Mouse (Mus musculus) forebrain, postnatal 0 days (tissue): ENCODE measurements around the gene Olfr837. TPM values are rescaled to one million over a fixed set of nuclear protein-coding genes. Genes with fewer than 3 reads are reported as not detected.
"Not testable (repeated sequence)": the region's sequence is repeated elsewhere in the genome, so short reads cannot be mapped to it uniquely, and the experiment has no call there.

ENCODE experiments used
- ATAC-seq: fragments of 200-750 bp; cut with Nextera tagmentation; 2 replicates; pipeline ENCODE4 v1.8.0; 2017; ENCODE audit warnings: mild to moderate bottlenecking, moderate library complexity
- DNase-seq: peaks from one replicate; pipeline ENCODE4 v3.0.0-alpha.2; 2015
- H3K27ac ChIP-seq: fragments of 300-500 bp; sonication (generic); 2 replicates; pipeline ENCODE4 v1.5.1; 2014; ENCODE audit warnings: low read depth, mild to moderate bottlenecking, antibody characterized with exemption, low read length, moderate library complexity, mixed read lengths
- H3K27me3 ChIP-seq: fragments of 300-500 bp; sonication (generic); 2 replicates; pipeline ENCODE4 v1.6.1; 2014; ENCODE audit warnings: mild to moderate bottlenecking, low read length, mixed read lengths; ENCODE audit not compliant: insufficient read depth
- H3K36me3 ChIP-seq: fragments of 300-500 bp; sonication (generic); 2 replicates; pipeline ENCODE4 v1.6.1; 2014; ENCODE audit warnings: mild to moderate bottlenecking, moderate library complexity; ENCODE audit not compliant: insufficient read depth
- H3K4me1 ChIP-seq: fragments of 300-500 bp; sonication (generic); 2 replicates; pipeline ENCODE4 v1.6.1; 2014; ENCODE audit warnings: antibody characterized with exemption; ENCODE audit not compliant: insufficient read depth
- H3K4me2 ChIP-seq: fragments of 300-500 bp; sonication (generic); 2 replicates; pipeline ENCODE4 v1.6.1; 2014; ENCODE audit warnings: low read depth, mild to moderate bottlenecking, moderate library complexity
- H3K4me3 ChIP-seq: fragments of 300-500 bp; sonication (generic); 2 replicates; pipeline ENCODE4 v1.5.1; 2014; ENCODE audit warnings: low read depth, low read length, mixed read lengths
- H3K9ac ChIP-seq: fragments of 300-500 bp; sonication (generic); 2 replicates; pipeline ENCODE4 v1.6.1; 2014; ENCODE audit warnings: mild to moderate bottlenecking
- H3K9me3 ChIP-seq: fragments of 300-500 bp; sonication (generic); 2 replicates; pipeline ENCODE4 v1.6.1; 2016; ENCODE audit warnings: low read length
- CTCF ChIP-seq: sonication (generic); IDR thresholded peaks from 2 replicates; pipeline ENCODE4 v1.5.1; 2016; ENCODE audit warnings: antibody characterized with exemption, control low read depth, low read depth
- WGBS: fragments of 180-500 bp; shearing (Covaris S2); extraction: QIAGEN DNeasy Blood & Tissue Kit; methylation state at CpG from one replicate; pipeline ENCODE4 v1.1.7; 2014; 5-methylcytosine and 5-hydroxymethylcytosine counted together
- polyA plus RNA-seq: library from polyadenylated mRNA; unstranded; fragments of >200 nt; fragmentation: Nextera tagmentation; extraction: Ambion mirVana; gene quantifications from 2 replicates; pipeline ENCODE4 v1.2.1, GENCODE M21; 2015
- total RNA-seq: library from RNA; depleted of rRNA; stranded (reverse); fragments of >200 nt; gene quantifications from 2 replicates; pipeline ENCODE4 v1.2.3, GENCODE M21; 2014; rRNA removed

Olfr837 gene
- not detected in 2 replicates for total RNA-seq
- not detected in 2 replicates for polyA plus RNA-seq

- TF ChIP-seq CTCF = no peak
- no peak for DNase-seq
- Histone ChIP-seq H3K9me3 (no peaks in the 10 kb centered on the region), H3K4me2 (no peak within 1 kb of the TSS), H3K4me1 (no peaks in the 10 kb centered on the region), H3K27ac (no peak within 1 kb of the TSS), H3K4me3 (no peak within 1 kb of the TSS), H3K9ac (no peak within 1 kb of the TSS), H3K27me3 (no peaks in the 10 kb centered on the region), H3K36me3 (no peaks in the 10 kb centered on the region)
- 81% methylated on average over 1 of the region's 1 CpGs for WGBS
- no peak for ATAC-seq
Measured at GRCm38 (mm10) chr9:19136017-19136416, at the start of gene Olfr837. Gene Olfr837, plus strand, starts transcription at chr9:19136317.

- DNase-seq, H3K4me1 ChIP-seq, H3K27ac ChIP-seq, H3K4me2 ChIP-seq, H3K27me3 ChIP-seq, ATAC-seq, H3K36me3 ChIP-seq, H3K9ac ChIP-seq, H3K4me3 ChIP-seq: not testable (repeated sequence)
- H3K9me3 ChIP-seq = peaks cover 16% of the 10 kb centered on the region; the same call in 1 of the 2 replicates
- WGBS = 67% methylated on average over 6 of the region's 6 CpGs
Measured at GRCm38 (mm10) chr9:19092889-19093753, 43.0 kb upstream of the Olfr837 start.

GRCm38 (mm10) chr9:19097286-19097685, 38.8 kb upstream of the Olfr837 start:
- no peaks in the 10 kb centered on the region for H3K4me1 ChIP-seq
- DNase-seq (no peak), ATAC-seq (no peak)
- 0 out of 2 replicates have a peak, but pooled peaks cover 4% of the 10 kb centered on the region for H3K9me3 ChIP-seq
- no peak overlapping the region for H3K9ac ChIP-seq
- no peak overlapping the region for H3K27ac ChIP-seq
- TF ChIP-seq CTCF = no peak
- no peaks in the 10 kb centered on the region for H3K27me3 ChIP-seq
- no peak overlapping the region for H3K4me2 ChIP-seq
- no peak overlapping the region for H3K4me3 ChIP-seq
- 88% methylated on average over 4 of the region's 4 CpGs for WGBS
- H3K36me3 ChIP-seq = no peaks in the 10 kb centered on the region

GRCm38 (mm10) chr9:19120082-19120481, 16.0 kb upstream of the Olfr837 start, which contains the start of gene Olfr836:
Gene Olfr836, plus strand, starts transcription at chr9:19120382.
- Histone ChIP-seq H3K27me3 (no peaks in the 10 kb centered on the region), H3K9ac (no peak within 1 kb of the TSS), H3K36me3 (no peaks in the 10 kb centered on the region), H3K4me2 (no peak within 1 kb of the TSS), H3K4me1 (no peaks in the 10 kb centered on the region), H3K27ac (no peak within 1 kb of the TSS), H3K4me3 (no peak within 1 kb of the TSS), H3K9me3 (no peaks in the 10 kb centered on the region)
- no peak for TF ChIP-seq CTCF
- no peak for DNase-seq
- ATAC-seq = no peak

GRCm38 (mm10) chr9:19177212-19177611, 41.1 kb downstream of the Olfr837 start, which contains the start of gene Olfr839-ps1:
Gene Olfr839-ps1, minus strand, starts transcription at chr9:19177312.
- Histone ChIP-seq H3K36me3 (no peaks in the 10 kb centered on the region), H3K4me2 (no peak within 1 kb of the TSS), H3K4me3 (no peak within 1 kb of the TSS), H3K27me3 (no peaks in the 10 kb centered on the region), H3K27ac (no peak within 1 kb of the TSS), H3K4me1 (no peaks in the 10 kb centered on the region), H3K9ac (no peak within 1 kb of the TSS), H3K9me3 (peaks cover 4% of the 10 kb centered on the region; the same call in 1 of the 2 replicates)
- DNase-seq (no peak), ATAC-seq (no peak)
- 85% methylated on average over 1 of the region's 1 CpGs for WGBS
- TF ChIP-seq CTCF = no peak

Other genes starting within 250 kb of the Olfr837 start
- not detected in 2 replicates for gene Olfr832, start 199.2 kb upstream of the Olfr837 start, total RNA-seq
- gene Olfr832, start 199.2 kb upstream of the Olfr837 start, polyA plus RNA-seq = not detected in 2 replicates
- gene Olfr834, start 148.3 kb upstream of the Olfr837 start, total RNA-seq = not detected in 2 replicates
- not detected in 2 replicates for gene Olfr834, start 148.3 kb upstream of the Olfr837 start, polyA plus RNA-seq
- not detected in 2 replicates for gene Olfr835, start 103.6 kb upstream of the Olfr837 start, total RNA-seq
- not detected in 2 replicates for gene Olfr835, start 103.6 kb upstream of the Olfr837 start, polyA plus RNA-seq
- gene Olfr836, start 15.9 kb upstream of the Olfr837 start, total RNA-seq = not detected in 2 replicates
- not detected in 2 replicates for gene Olfr836, start 15.9 kb upstream of the Olfr837 start, polyA plus RNA-seq
- gene Olfr839-ps1, start 41.0 kb downstream of the Olfr837 start, total RNA-seq = not detected in 2 replicates
- not detected in 2 replicates for gene Olfr839-ps1, start 41.0 kb downstream of the Olfr837 start, polyA plus RNA-seq
- not detected in 2 replicates for gene Olfr843, start 115.7 kb downstream of the Olfr837 start, total RNA-seq
- not detected in 2 replicates for gene Olfr843, start 115.7 kb downstream of the Olfr837 start, polyA plus RNA-seq
- gene Olfr844, start 180.0 kb downstream of the Olfr837 start, total RNA-seq = not detected in 2 replicates
- not detected in 2 replicates for gene Olfr844, start 180.0 kb downstream of the Olfr837 start, polyA plus RNA-seq
- gene Olfr845, start 200.1 kb downstream of the Olfr837 start, total RNA-seq = not detected in 2 replicates
- not detected in 2 replicates for gene Olfr845, start 200.1 kb downstream of the Olfr837 start, polyA plus RNA-seq
- not detected in 2 replicates for gene Olfr846, start 227.7 kb downstream of the Olfr837 start, total RNA-seq
- gene Olfr846, start 227.7 kb downstream of the Olfr837 start, polyA plus RNA-seq = not detected in 2 replicates
- gene Olfr847, start 242.4 kb downstream of the Olfr837 start, total RNA-seq = not detected in 2 replicates
- not detected in 2 replicates for gene Olfr847, start 242.4 kb downstream of the Olfr837 start, polyA plus RNA-seq